Mouse (Mus musculus) right cerebral cortex, adult 18-20 months (tissue): ENCODE results near the gene Fhad1.
A peak's percentile ranks its signal among the peaks of the same experiment; 100 is the strongest.
"Not testable (repeated sequence)": the region's sequence is repeated elsewhere in the genome, so short reads cannot be mapped to it uniquely, and the experiment has no call there.

Experiments
- DNase-seq: peaks from one replicate; pipeline ENCODE4 v3.0.0; 2022; ENCODE audit warnings: mixed read lengths

Fhad1 gene

GRCm38 (mm10) chr4:142039662-142040353 lies 24.9 kb upstream of the Fhad1 start:
- DNase-seq, result no peak

- DNase-seq, result no peak
Measured at GRCm38 (mm10) chr4:142037897-142038296, 23.0 kb upstream of the Fhad1 start.

GRCm38 (mm10) chr4:142028533-142028932 lies 13.7 kb upstream of the Fhad1 start:
- DNase-seq, result no peak

GRCm38 (mm10) chr4:142026965-142027364 lies 12.1 kb upstream of the Fhad1 start:
- DNase-seq, result no peak

- no peak for DNase-seq
Measured at GRCm38 (mm10) chr4:142024536-142024935, 9.7 kb upstream of the Fhad1 start.

GRCm38 (mm10) chr4:142023166-142023565 lies 8.3 kb upstream of the Fhad1 start:
- DNase-seq, result no peak

GRCm38 (mm10) chr4:142017686-142018085 lies 2.8 kb upstream of the Fhad1 start:
- DNase-seq, result no peak

- no peak for DNase-seq
Measured at GRCm38 (mm10) chr4:142011236-142011635, 3.6 kb downstream of the Fhad1 start.

GRCm38 (mm10) chr4:142010441-142010840 lies 4.4 kb downstream of the Fhad1 start:
- no peak for DNase-seq

- DNase-seq, result no peak
Measured at GRCm38 (mm10) chr4:142008206-142008605, 6.7 kb downstream of the Fhad1 start.

GRCm38 (mm10) chr4:142000581-142000980 lies 14.3 kb downstream of the Fhad1 start:
- DNase-seq, result no peak

- no peak for DNase-seq
Measured at GRCm38 (mm10) chr4:141999494-142000074, 15.3 kb downstream of the Fhad1 start.

- no peak for DNase-seq
Measured at GRCm38 (mm10) chr4:141998282-141998821, 16.5 kb downstream of the Fhad1 start.

- DNase-seq, result no peak
Measured at GRCm38 (mm10) chr4:141996880-141997279, 18.0 kb downstream of the Fhad1 start.

- DNase-seq, result no peak
Measured at GRCm38 (mm10) chr4:141996086-141996485, 18.8 kb downstream of the Fhad1 start.

- DNase-seq, result not testable (repeated sequence)
Measured at GRCm38 (mm10) chr4:141994062-141994471, 20.8 kb downstream of the Fhad1 start.

- DNase-seq, result no peak
Measured at GRCm38 (mm10) chr4:141993347-141994061, 21.4 kb downstream of the Fhad1 start.

GRCm38 (mm10) chr4:141992530-141993204 lies 22.2 kb downstream of the Fhad1 start:
- DNase-seq, result no peak

GRCm38 (mm10) chr4:141988178-141988577 lies 26.7 kb downstream of the Fhad1 start:
- DNase-seq, result no peak

- peak; percentile 39 for DNase-seq
Measured at GRCm38 (mm10) chr4:141983689-141984088, 31.2 kb downstream of the Fhad1 start.

- no peak for DNase-seq
Measured at GRCm38 (mm10) chr4:141981475-141981874, 33.4 kb downstream of the Fhad1 start.

- DNase-seq, result no peak
Measured at GRCm38 (mm10) chr4:141978582-141978981, 36.3 kb downstream of the Fhad1 start.

- no peak for DNase-seq
Measured at GRCm38 (mm10) chr4:141977346-141977745, 37.5 kb downstream of the Fhad1 start.
